ENCODE assay signal across 9 mouse cellular contexts in the genomic region with DNA sequence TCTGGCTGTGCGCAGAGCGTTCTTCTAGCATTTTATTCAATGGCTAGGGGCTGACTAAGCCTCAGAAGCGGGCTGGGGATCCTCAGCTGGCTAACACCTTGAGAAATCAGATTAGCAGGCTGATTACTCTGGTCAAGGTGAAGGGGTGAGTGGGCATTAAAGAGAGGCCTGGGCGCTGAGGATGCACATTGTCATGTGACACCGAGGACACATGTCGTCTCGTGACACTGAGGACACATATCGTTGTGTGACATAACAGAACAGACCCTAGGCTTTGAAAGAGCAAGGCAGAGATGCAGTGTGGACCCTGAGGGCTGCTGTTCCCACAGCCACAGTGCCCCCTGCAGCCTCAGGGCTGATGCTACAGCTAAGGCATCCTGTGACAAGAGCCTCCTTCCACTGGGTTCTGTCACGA. TPM values are rescaled to one million over a fixed set of nuclear protein-coding genes. Genes with fewer than 3 reads are reported as not detected.
A peak's percentile ranks its signal among the peaks of the same experiment; 100 is the strongest.
DNase-seq lines count a peak whose midpoint lies in the region; ATAC-seq and TF ChIP-seq lines count a peak whose summit lies in the region.
"Had no signal": no experiment of that assay in that cellular context is flagged by ENCODE, and none has a peak within 500 bp of the region (broad histone marks: within the 10 kb centered on the region; RNA-seq: fewer than 3 reads in every experiment).

No protein-coding gene starts in this region.

- H3K4me2 ChIP-seq in forebrain, postnatal 0 days (ENCODE audit: low read depth), result no peak overlapping the region
- no peak overlapping the region for H3K4me2 ChIP-seq in forebrain, embryonic 16.5 days (ENCODE audit: low read length)
- H3K4me2 ChIP-seq: neural tube, embryonic 13.5 days had no signal

- H3K9ac ChIP-seq in forebrain, postnatal 0 days, result no peak overlapping the region
- no peak overlapping the region for H3K9ac ChIP-seq in forebrain, embryonic 16.5 days (replicated peaks; ENCODE audit: low read depth, low read length)
- H3K9ac ChIP-seq: neural tube, embryonic 13.5 days had no signal

- no peak overlapping the region for H3K4me3 ChIP-seq in forebrain, postnatal 0 days (ENCODE audit: low read depth, low read length)
- H3K4me3 ChIP-seq in forebrain, embryonic 16.5 days (replicated peaks; ENCODE audit: low read length), result no peak overlapping the region
- peak overlapping the region; percentile 55 for H3K4me3 ChIP-seq in megakaryocyte, embryonic 14.5 days (replicated peaks)
- H3K4me3 ChIP-seq in forebrain, embryonic 10.5 days, result no peak overlapping the region
- H3K4me3 ChIP-seq: neural tube, embryonic 13.5 days had no signal

- H3K27ac ChIP-seq in forebrain, postnatal 0 days (ENCODE audit: low read depth, low read length), result no peak overlapping the region
- no peak overlapping the region for H3K27ac ChIP-seq in forebrain, embryonic 16.5 days (ENCODE audit: low read length)
- no peak overlapping the region for H3K27ac ChIP-seq in forebrain, embryonic 10.5 days
- H3K27ac ChIP-seq: neural tube, embryonic 13.5 days had no signal

- no peak for DNase-seq in forebrain, postnatal 0 days
- peak; percentile 54 for DNase-seq in right cerebral cortex, postnatal 14 days
- no peak for DNase-seq in right cerebral cortex, postnatal 10 days (ENCODE audit: low spot score in 2 of 2)
- DNase-seq in induced T-regulatory cell, adult 2 months (ENCODE audit: low read depth), result peak; percentile 44
- DNase-seq in natural killer cell, adult 2 months (ENCODE audit: low spot score in 2 of 2), result no peak
- no peak for DNase-seq in forebrain, embryonic 10.5 days (ENCODE audit: extremely low spot score, low spot score)

- WGBS in forebrain, postnatal 0 days, result 61% methylated on average over 9 of the region's 9 CpGs
- WGBS in forebrain, embryonic 16.5 days, result 70% methylated on average over 9 of the region's 9 CpGs
- WGBS in forebrain, embryonic 10.5 days, result 69% methylated on average over 9 of the region's 9 CpGs

- ATAC-seq in forebrain, postnatal 0 days, result no peak; the same call in 1 of the 2 replicates
- ATAC-seq in forebrain, embryonic 16.5 days, result no peak

- no peaks in the 10 kb centered on the region for H3K36me3 ChIP-seq in forebrain, postnatal 0 days (ENCODE audit: insufficient read depth)
- no peaks in the 10 kb centered on the region for H3K36me3 ChIP-seq in forebrain, embryonic 16.5 days (ENCODE audit: control insufficient read depth, insufficient read depth)
- H3K36me3 ChIP-seq in megakaryocyte, embryonic 14.5 days (replicated peaks; ENCODE audit: low read length), result peaks cover 94% of the 10 kb centered on the region
- no peaks in the 10 kb centered on the region for H3K36me3 ChIP-seq in forebrain, embryonic 10.5 days (replicated peaks)
- H3K36me3 ChIP-seq: neural tube, embryonic 13.5 days had no signal

- no peaks in the 10 kb centered on the region for H3K9me3 ChIP-seq in forebrain, postnatal 0 days (ENCODE audit: low read length)
- no peaks in the 10 kb centered on the region for H3K9me3 ChIP-seq in forebrain, embryonic 16.5 days (ENCODE audit: control insufficient read depth, low read length)
- H3K9me3 ChIP-seq in megakaryocyte, embryonic 14.5 days, result peaks cover 8% of the 10 kb centered on the region
- H3K9me3 ChIP-seq in forebrain, embryonic 10.5 days, result peaks cover 7% of the 10 kb centered on the region
- H3K9me3 ChIP-seq: neural tube, embryonic 13.5 days had no signal

- peak; percentile 66 for TF ChIP-seq CTCF in forebrain, postnatal 0 days (IDR thresholded peaks at IDR 0.05; ENCODE audit: low read depth)

- no peaks in the 10 kb centered on the region for H3K27me3 ChIP-seq in forebrain, postnatal 0 days (ENCODE audit: insufficient read depth, low read length)
- H3K27me3 ChIP-seq in forebrain, embryonic 16.5 days (replicated peaks; ENCODE audit: control insufficient read depth, insufficient read depth, low read length), result no peaks in the 10 kb centered on the region
- no peaks in the 10 kb centered on the region for H3K27me3 ChIP-seq in megakaryocyte, embryonic 14.5 days (replicated peaks)
- H3K27me3 ChIP-seq in forebrain, embryonic 10.5 days (ENCODE audit: poor library complexity, severe bottlenecking), result no peaks in the 10 kb centered on the region
- H3K27me3 ChIP-seq: neural tube, embryonic 13.5 days had no signal

- H3K4me1 ChIP-seq in forebrain, postnatal 0 days (ENCODE audit: insufficient read depth), result no peaks in the 10 kb centered on the region
- H3K4me1 ChIP-seq in forebrain, embryonic 16.5 days (replicated peaks; ENCODE audit: control insufficient read depth, insufficient read depth, low read length), result no peaks in the 10 kb centered on the region
- H3K4me1 ChIP-seq in megakaryocyte, embryonic 14.5 days, result peaks cover 97% of the 10 kb centered on the region
- H3K4me1 ChIP-seq in forebrain, embryonic 10.5 days, result peaks cover 16% of the 10 kb centered on the region
- H3K4me1 ChIP-seq: neural tube, embryonic 13.5 days had no signal

RNA-seq across cellular contexts. Expression of a gene that starts 23.8 kb away (rescaled TPM):
- 37.2 TPM in 2 replicates for total RNA-seq in forebrain, postnatal 0 days (2014; rRNA removed)
- polyA plus RNA-seq in forebrain, postnatal 0 days (2015; fragmentation: Nextera tagmentation; extraction: Ambion mirVana), result 40.8 and 57.6 TPM in 2 replicates
- 58.1 and 58.2 TPM in 2 replicates for polyA plus RNA-seq in forebrain, embryonic 16.5 days (2015; fragmentation: Nextera tagmentation; extraction: Ambion mirVana)
- polyA plus RNA-seq in megakaryocyte, embryonic 14.5 days (2012; ENCODE audit: insufficient read depth, low replicate concordance), result 75.0 and 157 TPM in 2 replicates
- polyA plus RNA-seq in forebrain, embryonic 10.5 days (2016; fragmentation: Nextera tagmentation; extraction: Ambion mirVana), result 9.3 and 9.4 TPM in 2 replicates

RNA-seq across cellular contexts. Expression of a gene that starts 27.8 kb away (rescaled TPM):
- 83.5 and 95.9 TPM in 2 replicates for total RNA-seq in forebrain, postnatal 0 days (2014; rRNA removed)
- polyA plus RNA-seq in forebrain, postnatal 0 days (2015; fragmentation: Nextera tagmentation; extraction: Ambion mirVana), result 75.9 and 76.4 TPM in 2 replicates
- polyA plus RNA-seq in forebrain, embryonic 16.5 days (2015; fragmentation: Nextera tagmentation; extraction: Ambion mirVana), result 83.0 and 93.0 TPM in 2 replicates
- polyA plus RNA-seq in megakaryocyte, embryonic 14.5 days (2012; ENCODE audit: insufficient read depth, low replicate concordance), result 37.1 and 38.0 TPM in 2 replicates
- polyA plus RNA-seq in forebrain, embryonic 10.5 days (2016; fragmentation: Nextera tagmentation; extraction: Ambion mirVana), result 78.5 and 81.4 TPM in 2 replicates

Comparison
In these comparisons a context has a peak if more than half of its experiments do, and no peak if none do; other contexts are left out.
1. DNase-seq: peak in right cerebral cortex, postnatal 14 days (single experiment) and induced T-regulatory cell, adult 2 months (single experiment); none in forebrain, postnatal 0 days (single experiment), right cerebral cortex, postnatal 10 days (0 of 2), natural killer cell, adult 2 months (0 of 2) and forebrain, embryonic 10.5 days (single experiment).